Mouse (Mus musculus) ES-Bruce4 (cell line): ENCODE measurements around the gene Fam169b. TPM values are rescaled to one million over a fixed set of nuclear protein-coding genes. Genes with fewer than 3 reads are reported as not detected.
"Not testable (repeated sequence)": the region's sequence is repeated elsewhere in the genome, so short reads cannot be mapped to it uniquely, and the experiment has no call there.

Experiments
- H3K27ac ChIP-seq: 2 replicates; pipeline ENCODE4 v1.5.1; 2012; ENCODE audit warnings: low read length, inconsistent platforms; ENCODE audit not compliant: insufficient read depth
- H3K27me3 ChIP-seq: 2 replicates; pipeline ENCODE4 v1.6.1; 2012; ENCODE audit warnings: mild to moderate bottlenecking, low read length, inconsistent platforms; ENCODE audit not compliant: control insufficient read depth, poor library complexity, insufficient read depth, severe bottlenecking
- H3K36me3 ChIP-seq: 2 replicates; pipeline ENCODE4 v1.6.1; 2012; ENCODE audit warnings: inconsistent platforms, mild to moderate bottlenecking, low read length, moderate library complexity; ENCODE audit not compliant: control insufficient read depth, poor library complexity, insufficient read depth, severe bottlenecking
- H3K4me1 ChIP-seq: one replicate; pipeline ENCODE4 v1.8.1; 2011; ENCODE audit warnings: low read length; ENCODE audit not compliant: control insufficient read depth, insufficient read depth
- H3K4me3 ChIP-seq: 2 replicates; pipeline ENCODE4 v1.5.1; 2011; ENCODE audit warnings: low read depth, mild to moderate bottlenecking, low read length
- H3K9ac ChIP-seq: 2 replicates; pipeline ENCODE4 v1.6.1; 2012; ENCODE audit warnings: low read depth, mild to moderate bottlenecking, inconsistent platforms; ENCODE audit not compliant: poor library complexity, severe bottlenecking
- H3K9me3 ChIP-seq: replicated peaks from 2 replicates; pipeline ENCODE4 v1.6.1; 2012; ENCODE audit warnings: mild to moderate bottlenecking, low read length, inconsistent platforms; ENCODE audit not compliant: control insufficient read depth, poor library complexity, insufficient read depth, severe bottlenecking
- CTCF ChIP-seq: IDR thresholded peaks from one replicate; pipeline ENCODE4 v1.8.1; 2011; ENCODE audit warnings: low read depth, low read length
- EP300 ChIP-seq: IDR thresholded peaks from 2 replicates; pipeline ENCODE4 v1.6.1; 2011; ENCODE audit warnings: low read depth, low read length; ENCODE audit not compliant: insufficient read depth
- POLR2A ChIP-seq: IDR thresholded peaks from one replicate; pipeline ENCODE4 v1.8.1; 2011; ENCODE audit warnings: low read length; ENCODE audit not compliant: insufficient read depth
- polyA plus RNA-seq: library from polyadenylated mRNA; stranded (reverse); fragments of >200 nt; gene quantifications from 2 replicates; pipeline ENCODE4 v1.2.4, GENCODE M21; 2011; ENCODE audit warnings: low read depth; ENCODE audit not compliant: missing spikeins, insufficient read depth, insufficient read length

The Fam169b gene
- polyA plus RNA-seq, 1 experiment: 7.5 TPM

GRCm38 (mm10) chr7:68266691-68267090 lies 6.9 kb upstream of the Fam169b start:
- Histone ChIP-seq H3K36me3 (no peaks in the 10 kb centered on the region), H3K4me3 (no peak overlapping the region), H3K27me3 (no peaks in the 10 kb centered on the region), H3K9ac (no peak overlapping the region), H3K27ac (no peak overlapping the region), H3K4me1 (peaks cover 2% of the 10 kb centered on the region), H3K9me3 (no peaks in the 10 kb centered on the region)
- TF ChIP-seq EP300 (no peak), CTCF (no peak), POLR2A (no peak)

GRCm38 (mm10) chr7:68270551-68270950 lies 3.1 kb upstream of the Fam169b start:
- Histone ChIP-seq H3K27ac (no peak overlapping the region), H3K4me1 (peaks cover 3% of the 10 kb centered on the region), H3K4me3 (no peak overlapping the region), H3K9ac (no peak overlapping the region), H3K9me3 (no peaks in the 10 kb centered on the region), H3K27me3 (no peaks in the 10 kb centered on the region), H3K36me3 (no peaks in the 10 kb centered on the region)
- TF ChIP-seq EP300 (no peak), CTCF (no peak), POLR2A (no peak)

- Histone ChIP-seq H3K27ac (no peak overlapping the region), H3K9me3 (no peaks in the 10 kb centered on the region), H3K36me3 (no peaks in the 10 kb centered on the region), H3K27me3 (no peaks in the 10 kb centered on the region), H3K4me1 (peaks cover 3% of the 10 kb centered on the region), H3K9ac (no peak overlapping the region), H3K4me3 (no peak overlapping the region)
- TF ChIP-seq CTCF (no peak), EP300 (no peak), POLR2A (no peak)
These were observed 1.8 kb upstream of the Fam169b start for GRCm38 (mm10) chr7:68271816-68272215.

- no peak overlapping the region for H3K4me3 ChIP-seq
- H3K36me3 ChIP-seq: no peaks in the 10 kb centered on the region
- TF ChIP-seq POLR2A: no peak
- TF ChIP-seq EP300: no peak
- TF ChIP-seq CTCF: no peak
- no peaks in the 10 kb centered on the region for H3K9me3 ChIP-seq
- peaks cover 3% of the 10 kb centered on the region for H3K4me1 ChIP-seq
- H3K27me3 ChIP-seq: no peaks in the 10 kb centered on the region
- H3K9ac ChIP-seq: 0 out of 2 replicates have a peak overlapping the region, but pooled peaks have one; percentile 41
- H3K27ac ChIP-seq: peak overlapping the region; percentile 31; the same call in 1 of the 2 replicates
These were observed 1.0 kb upstream of the Fam169b start for GRCm38 (mm10) chr7:68272607-68273006.

- Histone ChIP-seq H3K9me3 (no peaks in the 10 kb centered on the region), H3K4me1 (peaks cover 3% of the 10 kb centered on the region), H3K36me3 (no peaks in the 10 kb centered on the region), H3K27me3 (no peaks in the 10 kb centered on the region), H3K4me3 (no peak overlapping the region), H3K9ac (no peak overlapping the region), H3K27ac (peak overlapping the region; percentile 79; the same call in 1 of the 2 replicates)
- TF ChIP-seq CTCF (no peak), POLR2A (no peak), EP300 (peak; percentile 74; the same call in 1 of the 2 replicates)
These were observed 579 bp downstream of the Fam169b start for GRCm38 (mm10) chr7:68274218-68274617.

- Histone ChIP-seq H3K27ac (peak overlapping the region; percentile 79), H3K36me3 (no peaks in the 10 kb centered on the region), H3K9me3 (no peaks in the 10 kb centered on the region), H3K9ac (0 out of 2 replicates have a peak overlapping the region, but pooled peaks have one; percentile 38), H3K4me1 (peaks cover 3% of the 10 kb centered on the region), H3K27me3 (no peaks in the 10 kb centered on the region), H3K4me3 (no peak overlapping the region)
- no peak for TF ChIP-seq EP300
- TF ChIP-seq CTCF: no peak
- TF ChIP-seq POLR2A: no peak
These were observed 1.3 kb downstream of the Fam169b start for GRCm38 (mm10) chr7:68274951-68275350.

GRCm38 (mm10) chr7:68275445-68275837 lies 1.8 kb downstream of the Fam169b start:
- not testable (repeated sequence) for H3K4me1 ChIP-seq, H3K27me3 ChIP-seq, H3K9me3 ChIP-seq, H3K36me3 ChIP-seq
- Histone ChIP-seq H3K4me3 (peak overlapping the region; percentile 66), H3K9ac (peak overlapping the region; percentile 45), H3K27ac (peak overlapping the region; percentile 79)
